Mouse (Mus musculus) cerebellum, postnatal 25 days (tissue): ENCODE results near the gene Dgkd.
A peak's percentile ranks its signal among the peaks of the same experiment; 100 is the strongest.
"Not testable (repeated sequence)": the region's sequence is repeated elsewhere in the genome, so short reads cannot be mapped to it uniquely, and the experiment has no call there.

Experiments used
- DNase-seq, 2 experiments: peaks; one replicate each; pipeline ENCODE4 v3.0.0; 2021; ENCODE audit warnings: mixed read lengths in 2 of 2

The Dgkd gene

DNA sequence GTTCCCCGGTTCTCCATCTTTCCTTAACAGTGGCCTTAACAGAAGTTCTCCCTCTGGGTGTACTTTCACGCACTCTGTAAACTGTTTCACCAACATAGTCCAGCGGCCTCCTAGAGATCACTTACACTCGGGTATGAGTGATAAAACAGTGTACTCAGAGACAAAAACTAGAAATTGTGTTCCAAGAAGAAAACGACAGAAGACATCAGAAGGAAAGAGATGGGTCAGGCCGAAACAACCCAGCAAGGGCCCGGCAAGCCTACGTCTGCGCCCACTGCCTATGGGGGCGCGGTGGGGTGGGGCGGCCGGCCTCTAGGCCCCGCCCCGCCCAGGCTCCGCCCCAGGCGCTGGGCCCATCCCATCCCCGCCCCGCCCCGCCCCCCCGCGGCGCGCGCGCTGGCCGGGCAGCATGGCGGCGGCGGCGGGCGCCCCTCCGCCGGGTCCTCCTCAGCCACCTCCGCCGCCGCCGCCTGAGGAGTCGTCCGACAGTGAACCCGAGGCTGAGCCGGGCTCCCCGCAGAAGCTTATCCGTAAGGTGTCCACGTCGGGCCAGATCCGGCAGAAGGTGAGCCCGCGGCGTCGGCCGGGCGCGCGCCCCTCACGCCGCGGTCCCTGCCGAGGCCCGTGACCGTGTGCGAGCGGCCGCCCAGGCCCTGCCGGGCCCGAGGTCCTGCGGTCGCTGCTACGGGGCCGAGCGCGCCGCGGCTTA, at the start of gene Dgkd:
Gene Dgkd, plus strand, starts transcription at position 396 of the 709 bp plus-strand sequence.
- peak; percentile 86 to 95 for DNase-seq

DNA sequence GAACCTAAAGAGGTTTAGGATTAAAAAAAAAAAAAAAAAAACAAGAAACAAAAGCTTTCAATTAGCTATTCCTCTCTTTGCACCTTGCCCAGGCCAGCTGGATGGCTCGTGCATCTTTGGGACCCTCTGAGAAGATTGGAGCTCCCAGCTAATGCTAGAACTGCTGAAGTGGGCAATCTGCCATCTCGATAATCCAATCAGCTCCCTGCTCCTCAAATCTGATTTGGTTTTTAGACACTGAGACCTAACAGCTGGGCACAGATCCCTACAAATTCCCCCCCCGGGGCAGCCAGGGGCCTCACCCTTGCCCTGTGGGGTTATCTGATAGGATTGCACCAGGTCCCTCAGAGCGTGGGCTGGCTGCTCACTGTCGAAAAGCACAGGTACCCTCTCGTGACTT, 49.5 kb upstream of the Dgkd start, which contains the start of gene Sag:
Gene Sag, plus strand, starts transcription at position 105 of the 400 bp plus-strand sequence.
- DNase-seq = no peak

DNA sequence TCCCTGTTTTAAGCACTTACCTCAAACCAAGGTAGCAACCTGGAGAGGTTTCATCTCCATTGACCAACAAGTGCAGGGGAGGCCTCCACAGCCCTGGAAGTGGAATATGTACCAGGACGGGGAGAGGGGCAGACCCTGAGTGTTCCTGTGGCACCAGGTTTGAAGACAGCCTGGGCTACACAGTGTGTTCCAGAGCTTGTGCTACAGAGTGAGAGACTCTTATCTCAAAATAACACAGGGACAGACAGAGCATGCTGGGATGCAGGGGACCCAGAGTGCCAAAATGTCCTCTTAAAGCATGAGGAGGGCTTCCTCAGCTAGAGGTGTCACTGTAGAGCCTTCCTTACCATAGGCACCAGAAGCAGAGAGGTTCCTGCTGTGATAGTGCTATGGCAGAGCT, 45.3 kb upstream of the Dgkd start:
- no peak for DNase-seq

DNA sequence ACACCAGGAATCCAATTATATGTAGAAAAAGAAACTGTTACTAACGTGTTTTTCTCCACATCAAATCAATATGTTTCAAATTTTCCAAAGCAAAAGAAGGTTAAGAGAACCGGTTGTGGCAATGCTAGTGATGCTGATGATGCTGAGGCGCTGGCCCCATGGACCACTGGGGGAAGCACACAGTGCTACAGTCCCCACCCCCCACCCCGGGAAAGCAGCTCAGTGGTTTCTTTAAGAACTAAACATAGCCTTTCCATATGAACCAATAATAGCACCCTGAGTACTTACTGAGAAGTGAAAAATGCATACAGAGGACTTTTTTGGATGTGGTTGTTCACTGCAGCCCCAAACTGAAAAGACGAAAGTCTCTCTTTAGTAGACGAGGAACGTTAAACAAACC, 41.7 kb upstream of the Dgkd start:
- no peak for DNase-seq

DNA sequence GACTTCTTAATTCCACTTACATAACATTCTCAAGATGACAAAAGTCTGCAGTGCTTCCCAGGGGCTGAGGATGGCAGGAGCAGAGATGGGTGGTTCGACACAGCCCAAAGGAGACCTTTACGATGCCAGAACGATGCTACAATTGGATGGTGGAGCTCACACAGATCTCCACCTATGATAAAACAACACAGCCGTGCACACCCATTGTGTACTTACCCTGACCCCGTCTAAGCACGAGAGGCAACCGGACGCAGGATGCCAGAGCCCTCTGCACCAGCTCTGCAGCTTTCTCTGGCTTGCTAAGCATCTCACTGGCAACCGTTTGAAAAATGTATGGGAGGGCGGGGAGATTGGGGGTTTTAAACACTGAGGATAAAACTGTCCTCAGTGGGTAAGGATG, 41.0 kb upstream of the Dgkd start:
- DNase-seq = no peak

GRCm38 (mm10) chr1:87813155-87813554, 39.9 kb upstream of the Dgkd start:
- DNase-seq = no peak

GRCm38 (mm10) chr1:87813681-87814080, 39.4 kb upstream of the Dgkd start:
- peak; percentile 41 to 53 for DNase-seq

DNA sequence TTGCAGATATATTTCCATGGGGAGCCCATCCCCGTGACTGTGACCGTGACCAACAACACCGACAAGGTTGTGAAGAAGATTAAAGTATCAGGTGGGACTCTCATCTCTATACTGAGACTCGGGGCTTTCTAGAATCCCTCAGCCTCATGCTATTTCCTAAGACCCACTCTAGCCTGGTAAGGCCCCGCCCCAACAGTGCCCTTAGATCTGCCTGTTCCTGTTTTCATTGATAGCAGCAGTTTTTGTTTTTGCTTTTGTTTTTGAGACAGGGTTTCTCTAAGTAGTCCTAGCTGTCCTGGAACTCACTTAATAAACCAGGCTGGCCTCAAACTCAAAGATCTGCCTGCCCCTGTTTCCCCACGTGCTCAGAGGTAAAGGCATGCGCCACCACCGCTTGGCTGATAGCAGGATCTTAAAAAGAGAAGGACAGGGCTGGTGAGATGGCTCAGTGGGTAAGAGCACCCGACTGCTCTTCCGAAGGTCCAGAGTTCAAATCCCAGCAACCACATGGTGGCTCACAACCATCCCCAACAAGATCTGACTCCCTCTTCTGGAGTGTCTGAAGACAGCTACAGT, 28.6 kb upstream of the Dgkd start:
- no peak for DNase-seq

DNA sequence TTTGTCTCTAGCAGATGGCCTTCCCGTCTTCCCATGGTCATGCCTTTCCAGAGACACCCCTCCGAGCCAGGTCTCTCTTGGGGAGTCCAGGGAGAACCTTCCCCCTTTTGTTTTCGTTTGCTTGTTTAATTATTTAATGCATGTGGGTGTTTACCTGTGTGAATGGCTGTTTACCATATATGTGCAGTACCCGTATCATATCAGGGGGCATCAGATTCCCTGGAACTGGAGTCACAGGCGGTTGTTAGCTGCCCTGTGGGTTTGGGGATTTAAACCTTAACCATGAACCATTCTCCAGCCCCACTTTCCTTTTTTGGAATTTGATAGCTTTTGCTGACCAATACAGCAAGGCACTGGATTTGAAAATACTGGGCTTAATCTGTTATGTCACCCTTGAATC, 27.8 kb upstream of the Dgkd start:
- no peak for DNase-seq

DNA sequence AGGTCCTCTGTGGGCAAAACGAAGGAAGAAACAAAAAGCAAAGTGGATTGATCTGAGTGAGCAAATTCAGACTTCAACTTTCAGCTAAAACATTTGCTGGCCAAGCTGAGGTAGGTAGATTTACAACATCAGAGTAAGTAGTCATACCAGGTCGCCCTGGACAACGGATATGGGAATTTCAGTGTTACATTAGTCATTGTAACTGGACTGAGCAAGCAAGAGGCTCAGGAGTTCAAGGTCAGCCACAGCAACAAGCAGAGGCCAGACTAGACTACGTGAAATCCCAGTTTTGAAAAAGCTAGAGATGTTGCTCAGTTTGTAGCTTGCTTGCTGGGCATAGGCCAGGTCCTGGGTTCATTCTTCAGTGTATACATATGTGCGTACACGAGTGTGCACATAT, 27.1 kb upstream of the Dgkd start:
- DNase-seq = no peak

- DNase-seq = no peak
Observed at GRCm38 (mm10) chr1:87826474-87826873, 26.6 kb upstream of the Dgkd start.

GRCm38 (mm10) chr1:87827476-87827875, 25.6 kb upstream of the Dgkd start:
- not testable (repeated sequence) for DNase-seq

DNA sequence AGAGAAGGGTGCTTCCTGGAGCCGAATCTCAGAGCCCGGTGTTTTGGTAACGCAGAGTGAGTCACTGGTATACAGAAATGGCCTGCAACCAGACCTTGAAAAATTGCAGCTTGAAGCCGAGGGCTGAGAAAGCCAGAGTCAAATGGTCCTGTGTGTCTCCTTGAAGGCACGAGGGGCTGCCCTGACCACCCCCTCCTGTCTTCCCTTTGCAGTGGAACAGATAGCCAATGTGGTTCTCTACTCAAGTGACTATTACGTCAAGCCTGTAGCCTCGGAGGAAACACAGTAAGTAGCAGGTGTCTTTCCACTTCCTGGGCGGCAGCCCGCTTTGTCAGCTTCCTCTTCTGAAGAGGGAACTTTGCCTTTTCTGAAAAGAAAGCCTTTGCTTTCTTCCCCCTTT, 24.9 kb upstream of the Dgkd start:
- DNase-seq = no peak

DNA sequence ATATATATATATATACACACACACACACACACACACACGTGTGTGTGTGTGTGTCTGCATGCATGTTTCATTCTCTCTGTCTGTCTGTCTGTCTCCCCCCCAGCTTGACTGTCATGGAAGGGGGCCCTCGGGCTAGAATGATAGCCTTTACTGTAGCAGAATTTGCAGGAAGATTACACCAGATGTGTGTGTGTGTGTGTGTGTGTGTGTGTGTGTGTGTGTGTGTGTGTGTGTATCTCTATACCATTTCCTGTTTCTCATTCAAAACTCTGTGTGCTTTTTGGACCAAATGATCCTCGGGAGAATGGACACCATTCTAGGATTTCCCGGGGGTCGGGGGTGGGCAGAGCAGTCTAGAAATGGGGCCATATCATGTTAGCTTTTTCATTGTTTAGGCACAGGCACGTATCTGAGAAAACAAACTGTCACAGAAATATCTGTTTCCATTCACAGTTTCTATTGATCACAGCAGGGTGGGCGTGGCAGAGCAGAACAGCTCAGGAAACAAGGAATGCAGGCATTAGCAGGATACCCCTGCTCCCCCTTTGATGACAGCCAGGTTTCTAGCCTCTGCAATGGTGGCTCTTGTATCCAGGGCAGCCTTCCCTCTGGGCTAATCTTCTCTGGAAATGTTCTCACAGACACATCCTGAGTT, 24.0 kb upstream of the Dgkd start:
- DNase-seq = no peak

GRCm38 (mm10) chr1:87829621-87830211, 23.4 kb upstream of the Dgkd start:
- no peak for DNase-seq

DNA sequence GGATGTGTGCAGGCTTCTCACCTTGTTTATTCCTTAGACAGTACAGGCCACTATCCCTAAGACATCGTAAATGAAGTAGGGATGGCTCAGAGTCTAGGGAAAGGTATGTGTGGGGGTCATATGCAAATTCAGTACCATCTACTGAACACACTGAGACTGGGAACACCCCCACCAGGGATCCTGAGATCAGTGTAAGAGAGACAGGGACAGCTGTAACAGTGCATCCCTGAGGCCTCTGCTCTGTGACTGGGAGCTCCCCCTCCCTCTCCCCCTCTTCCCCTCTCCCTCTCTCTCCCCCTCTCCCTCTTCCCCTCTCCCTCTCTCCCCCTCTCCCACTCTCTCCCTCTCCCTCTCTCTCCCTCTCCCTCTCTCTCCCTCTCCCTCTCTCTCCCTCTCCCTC, 16.6 kb upstream of the Dgkd start:
- no peak for DNase-seq

- DNase-seq = no peak
Observed at GRCm38 (mm10) chr1:87837018-87837417, 16.1 kb upstream of the Dgkd start.

DNA sequence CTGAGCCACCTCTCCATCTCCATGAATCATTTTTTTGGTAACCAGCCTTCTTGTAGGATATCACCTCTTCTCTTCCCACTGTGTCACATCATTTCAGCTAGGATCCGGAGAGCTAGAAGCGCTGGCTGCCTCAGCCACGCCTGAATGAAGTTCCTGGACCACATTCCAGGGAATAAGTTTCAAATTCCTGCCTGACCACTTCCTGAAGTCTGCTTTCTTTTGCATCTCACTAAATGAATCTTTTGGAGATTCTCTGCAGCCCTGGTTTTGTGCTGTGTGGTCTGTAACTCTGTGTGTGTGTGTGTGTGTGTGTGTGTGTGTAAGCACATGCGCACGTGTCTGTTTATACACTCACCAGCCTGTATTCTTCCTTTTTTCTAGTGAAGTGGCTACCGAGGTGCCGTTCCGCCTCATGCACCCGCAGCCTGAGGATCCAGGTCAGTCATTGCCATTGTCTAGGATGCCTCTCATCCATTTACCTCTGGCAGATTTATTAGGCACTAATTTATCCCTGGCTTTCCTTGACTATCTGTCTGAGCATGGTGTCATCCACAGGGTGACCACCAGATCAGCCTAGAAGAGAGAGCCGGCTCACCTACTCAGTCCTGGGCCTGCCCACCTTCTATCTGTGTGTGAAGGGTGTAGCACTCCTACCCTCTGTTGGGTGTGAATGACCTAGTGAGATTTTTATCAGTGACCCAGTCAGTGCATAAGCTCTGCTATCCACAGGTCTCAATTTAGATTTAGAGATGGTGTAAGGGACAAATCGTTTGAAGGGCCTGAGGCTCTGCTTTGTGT, 12.5 kb upstream of the Dgkd start:
- DNase-seq = no peak

- DNase-seq = no peak
Observed at GRCm38 (mm10) chr1:87846801-87847474, 6.1 kb upstream of the Dgkd start.

DNA sequence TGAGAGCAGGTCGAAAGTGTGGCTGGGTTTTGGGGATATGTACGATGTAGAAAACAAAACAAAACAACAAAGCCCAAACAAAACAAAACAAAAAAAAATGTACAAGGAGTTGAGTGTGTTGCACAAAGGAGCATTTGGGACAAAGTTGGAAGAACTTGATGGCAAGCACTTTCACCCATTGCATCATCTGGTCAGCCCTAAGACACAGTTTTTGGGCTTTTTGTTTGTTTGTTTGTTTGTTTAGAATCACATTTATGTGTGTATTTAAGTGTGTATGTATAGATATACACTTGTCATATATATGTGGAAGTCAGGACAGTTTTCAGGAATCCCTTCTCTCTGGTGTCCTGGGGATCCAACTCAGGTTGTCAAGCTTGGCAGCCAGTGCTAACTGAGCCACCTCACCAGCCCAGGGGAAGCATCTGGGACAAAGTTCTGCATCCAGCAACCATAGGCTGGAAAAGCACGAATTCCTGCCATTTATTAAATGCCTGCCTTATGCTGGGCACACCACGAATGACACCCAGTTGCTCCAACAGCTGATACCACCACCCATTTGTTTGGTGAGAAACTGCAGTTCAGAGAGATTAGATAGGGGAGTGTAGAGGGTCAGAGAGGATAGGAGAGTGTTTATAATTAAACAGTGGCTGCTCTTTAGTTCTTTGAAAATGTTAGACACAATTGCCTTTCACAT, 5.5 kb upstream of the Dgkd start:
- DNase-seq = no peak

- peak in 1 of 2 experiments; percentile 46 for DNase-seq
Observed at GRCm38 (mm10) chr1:87848237-87848996, 4.7 kb upstream of the Dgkd start.
